Mouse (Mus musculus) stomach, postnatal 0 days (tissue): ENCODE results near the gene Jsrp1. TPM values are rescaled to one million over a fixed set of nuclear protein-coding genes. Genes with fewer than 3 reads are reported as not detected.

Source experiments
- ATAC-seq: fragments of 200-750 bp; cut with Nextera tagmentation; 2 replicates; pipeline ENCODE4 v1.8.0; 2017; ENCODE audit not compliant: low FRiP score, low TSS enrichment
- DNase-seq: peaks from one replicate; pipeline ENCODE4 v3.0.0-alpha.2; 2016; ENCODE audit warnings: low spot score
- H3K27ac ChIP-seq: fragments of 300-500 bp; sonication (generic); replicated peaks from 2 replicates; pipeline ENCODE4 v1.5.1; 2014; ENCODE audit warnings: mild to moderate bottlenecking, control low read depth
- H3K27me3 ChIP-seq: fragments of 300-500 bp; sonication (generic); 2 replicates; pipeline ENCODE4 v1.6.1; 2014; ENCODE audit warnings: low read length; ENCODE audit not compliant: control insufficient read depth, insufficient read depth
- H3K36me3 ChIP-seq: fragments of 300-500 bp; sonication (generic); 2 replicates; pipeline ENCODE4 v1.6.1; 2014; ENCODE audit warnings: low read length, mixed read lengths; ENCODE audit not compliant: control insufficient read depth, insufficient read depth
- H3K4me1 ChIP-seq: fragments of 300-500 bp; sonication (generic); replicated peaks from 2 replicates; pipeline ENCODE4 v1.6.1; 2014; ENCODE audit warnings: antibody characterized with exemption; ENCODE audit not compliant: control insufficient read depth, insufficient read depth
- H3K4me2 ChIP-seq: fragments of 300-500 bp; sonication (generic); replicated peaks from 2 replicates; pipeline ENCODE4 v1.6.1; 2014; ENCODE audit warnings: low read depth, mild to moderate bottlenecking, control low read depth, moderate library complexity
- H3K4me3 ChIP-seq: fragments of 300-500 bp; sonication (generic); 2 replicates; pipeline ENCODE4 v1.5.1; 2014; ENCODE audit warnings: low read depth, low read length, control low read depth
- H3K9ac ChIP-seq: fragments of 300-500 bp; sonication (generic); 2 replicates; pipeline ENCODE4 v1.6.1; 2014; ENCODE audit warnings: mild to moderate bottlenecking, low read length, control low read depth, mixed read lengths
- H3K9me3 ChIP-seq: fragments of 300-500 bp; sonication (generic); 2 replicates; pipeline ENCODE4 v1.6.1; 2016; ENCODE audit warnings: low read length; ENCODE audit not compliant: control insufficient read depth
- CTCF ChIP-seq: IDR thresholded peaks from 2 replicates; pipeline ENCODE4 v1.5.1; 2016; ENCODE audit warnings: antibody characterized with exemption, low read depth, mild to moderate bottlenecking, moderate library complexity
- EP300 ChIP-seq: optimal IDR thresholded peaks from 2 replicates; pipeline ENCODE3; 2016; ENCODE audit warnings: antibody characterized with exemption
- WGBS: fragments of 180-500 bp; shearing (Covaris S2); extraction: QIAGEN DNeasy Blood & Tissue Kit; methylation state at CpG from one replicate; pipeline ENCODE4 v1.1.7; 2014; 5-methylcytosine and 5-hydroxymethylcytosine counted together
- polyA plus RNA-seq: library from polyadenylated mRNA; unstranded; fragments of >200 nt; fragmentation: Nextera tagmentation; extraction: Ambion mirVana; gene quantifications from 2 replicates; pipeline ENCODE4 v1.2.1, GENCODE M21; 2015

The Jsrp1 gene
- polyA plus RNA-seq, 1 experiment from 2014 or later, result 0.96 TPM

DNA sequence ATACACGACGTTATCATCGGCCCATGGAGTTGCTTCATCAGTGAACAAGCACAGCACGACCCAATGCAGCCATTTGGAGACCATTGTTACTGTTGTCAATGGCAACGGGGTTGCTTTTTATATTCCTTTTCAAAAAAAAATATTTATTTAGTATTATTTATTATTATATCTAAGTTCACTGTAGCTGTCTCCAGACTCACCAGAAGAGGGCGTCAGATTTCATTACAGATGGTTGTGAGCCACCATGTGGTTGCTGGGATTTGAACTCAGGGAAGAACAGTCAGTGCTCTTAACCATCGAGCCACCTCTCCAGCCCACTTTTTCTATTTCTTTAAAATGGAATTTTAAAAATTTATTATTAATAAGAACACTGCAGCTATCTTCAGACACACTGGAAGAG is 1.5 kb upstream of the Jsrp1 start:
- no peak for DNase-seq
- no peak overlapping the region for H3K4me3 ChIP-seq
- ATAC-seq, result no peak

DNA sequence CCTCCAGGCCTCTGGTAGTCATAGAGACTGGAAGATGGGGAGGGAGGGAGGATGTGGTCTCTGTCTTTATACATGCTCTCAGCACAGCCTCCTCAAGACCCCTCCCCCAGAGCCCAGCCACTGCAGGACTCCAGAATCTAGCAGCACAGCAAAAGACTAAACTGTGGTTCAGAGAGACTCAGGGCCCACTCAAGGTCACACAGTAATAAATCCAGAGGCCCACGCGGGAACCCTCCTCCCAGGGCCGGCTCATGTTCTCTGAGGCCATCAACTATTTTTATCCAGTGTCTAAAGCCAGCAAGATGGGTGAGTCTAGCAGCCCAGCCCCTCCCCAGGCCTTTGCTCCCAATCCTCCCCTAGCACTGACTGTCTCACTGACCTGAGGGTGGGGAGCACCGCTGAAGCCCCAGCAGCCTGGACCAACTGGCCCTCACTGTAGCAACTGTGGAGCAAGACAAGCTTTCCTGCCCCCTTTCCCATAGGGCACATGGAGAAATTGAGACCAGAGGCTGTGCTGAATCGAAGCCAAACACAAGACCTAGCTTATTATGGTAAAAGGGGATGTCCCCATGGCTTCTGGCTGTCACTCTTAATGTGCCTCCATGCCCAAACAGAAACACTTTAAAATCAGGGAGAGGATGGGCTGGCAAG is 782 bp downstream of the Jsrp1 start:
- H3K27ac ChIP-seq, result no peak overlapping the region
- no peaks in the 10 kb centered on the region for H3K36me3 ChIP-seq
- no peaks in the 10 kb centered on the region for H3K4me1 ChIP-seq
- H3K9ac ChIP-seq, result no peak overlapping the region
- no peak overlapping the region for H3K4me2 ChIP-seq
- ATAC-seq (no peak), DNase-seq (no peak)
- H3K4me3 ChIP-seq, result no peak overlapping the region
- no peak for TF ChIP-seq EP300
- TF ChIP-seq CTCF, result no peak
- WGBS, result 52% methylated on average over 5 of the region's 5 CpGs
- H3K9me3 ChIP-seq, result no peaks in the 10 kb centered on the region
- no peaks in the 10 kb centered on the region for H3K27me3 ChIP-seq

More for the DNA sequence above, 1.5 kb upstream of the Jsrp1 start:
- Histone ChIP-seq H3K4me2 (no peak overlapping the region), H3K9ac (no peak overlapping the region), H3K4me1 (no peaks in the 10 kb centered on the region), H3K27ac (no peak overlapping the region), H3K9me3 (no peaks in the 10 kb centered on the region), H3K27me3 (no peaks in the 10 kb centered on the region), H3K36me3 (no peaks in the 10 kb centered on the region)
- WGBS, result 58% methylated on average over 7 of the region's 7 CpGs
- TF ChIP-seq CTCF (peak; percentile 25; the same call in 1 of the 2 replicates), EP300 (no peak)

- 13% methylated on average over 19 of the region's 20 CpGs for WGBS
- Histone ChIP-seq H3K27ac (no peak overlapping the region), H3K4me3 (no peak overlapping the region), H3K9ac (no peak overlapping the region), H3K27me3 (no peaks in the 10 kb centered on the region), H3K4me1 (no peaks in the 10 kb centered on the region), H3K36me3 (no peaks in the 10 kb centered on the region), H3K4me2 (no peak overlapping the region), H3K9me3 (no peaks in the 10 kb centered on the region)
- TF ChIP-seq EP300 (no peak), CTCF (no peak)
- DNase-seq (no peak), ATAC-seq (no peak)
These were observed 3.2 kb downstream of the Jsrp1 start for GRCm38 (mm10) chr10:80810084-80810483.

GRCm38 (mm10) chr10:80808985-80809632 is 4.2 kb downstream of the Jsrp1 start:
- H3K4me3 ChIP-seq, result no peak overlapping the region
- ATAC-seq, result no peak

GRCm38 (mm10) chr10:80808099-80808984 is 5.0 kb downstream of the Jsrp1 start:
- Histone ChIP-seq H3K36me3 (peaks cover 10% of the 10 kb centered on the region), H3K9me3 (no peaks in the 10 kb centered on the region), H3K4me2 (peak overlapping the region; percentile 21; the same call in 1 of the 2 replicates), H3K4me1 (no peaks in the 10 kb centered on the region), H3K27me3 (no peaks in the 10 kb centered on the region), H3K9ac (no peak overlapping the region; the same call in 1 of the 2 replicates), H3K27ac (no peak overlapping the region), H3K4me3 (no peak overlapping the region)
- TF ChIP-seq EP300, result no peak
- TF ChIP-seq CTCF, result no peak
- DNase-seq (no peak), ATAC-seq (no peak)
- 29% methylated on average over 40 of the region's 40 CpGs for WGBS

More at GRCm38 (mm10) chr10:80808985-80809632, 4.2 kb downstream of the Jsrp1 start:
- TF ChIP-seq EP300, result no peak
- no peak for TF ChIP-seq CTCF
- H3K27me3 ChIP-seq, result no peaks in the 10 kb centered on the region
- WGBS, result 11% methylated on average over 13 of the region's 18 CpGs
- peak overlapping the region; percentile 21; the same call in 1 of the 2 replicates for H3K4me2 ChIP-seq
- H3K36me3 ChIP-seq, result 0 out of 2 replicates have a peak, but pooled peaks cover 3% of the 10 kb centered on the region
- H3K9ac ChIP-seq, result no peak overlapping the region; the same call in 1 of the 2 replicates
- no peaks in the 10 kb centered on the region for H3K4me1 ChIP-seq
- DNase-seq, result no peak
- no peak overlapping the region for H3K27ac ChIP-seq
- no peaks in the 10 kb centered on the region for H3K9me3 ChIP-seq
